Mouse (Mus musculus) heart, adult 11 months (tissue): ENCODE measurements at regions not wholly inside any gene's neighbourhood (a gene's known extent, or its start where the extent isn't known, plus 50 kb on each side); places are given as distances from the start of the nearest gene placed in this dataset.

Experiments
- DNase-seq: peaks from one replicate; pipeline ENCODE4 v3.0.0; 2022

- peak; percentile 53 for DNase-seq
These were observed 256.0 kb downstream of the Gm11361 start for GRCm38 (mm10) chr13:28513336-28513735.

DNA sequence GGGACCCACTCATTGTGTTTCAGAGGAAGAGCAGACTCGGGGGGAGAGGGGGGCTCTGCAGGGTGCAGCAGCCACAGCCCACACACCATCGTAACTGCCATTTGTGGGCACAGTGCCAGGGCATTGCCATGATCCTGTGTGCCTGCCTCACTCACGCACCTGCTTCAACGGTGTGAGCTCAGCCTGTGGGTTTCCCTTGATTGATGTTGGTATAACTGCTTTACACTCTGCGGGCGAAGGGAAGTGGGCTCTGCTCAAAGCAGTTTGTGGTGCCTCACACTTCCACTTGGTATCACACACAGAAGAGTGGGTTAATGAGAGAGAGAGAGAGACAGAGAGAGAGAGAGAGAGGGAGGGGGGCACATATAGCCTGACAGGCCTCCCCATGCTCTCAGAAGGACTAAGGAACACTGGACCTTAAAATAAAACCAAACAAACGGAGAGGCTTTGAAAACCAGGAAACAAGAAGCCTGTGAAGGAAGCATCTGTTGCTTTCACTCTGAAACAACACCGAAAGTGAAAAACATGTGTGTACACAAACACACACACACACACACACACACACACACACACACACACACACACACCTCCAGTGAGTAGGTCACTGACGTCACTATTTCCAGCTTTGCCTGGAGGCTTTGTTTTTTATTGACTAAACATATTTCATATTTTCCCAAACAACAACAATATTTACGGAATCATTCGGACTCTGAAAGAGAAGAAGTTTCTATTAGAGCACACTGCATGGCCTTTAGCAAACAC lies 255.4 kb downstream of the Gm11361 start:
- DNase-seq, result peak; percentile 90

- peak; percentile 87 for DNase-seq
These were observed 250.9 kb downstream of the Gm11361 start for GRCm38 (mm10) chr13:28508184-28508583.

- DNase-seq, result peak; percentile 83
These were observed 250.5 kb downstream of the Gm11361 start for GRCm38 (mm10) chr13:28507783-28508182.

DNA sequence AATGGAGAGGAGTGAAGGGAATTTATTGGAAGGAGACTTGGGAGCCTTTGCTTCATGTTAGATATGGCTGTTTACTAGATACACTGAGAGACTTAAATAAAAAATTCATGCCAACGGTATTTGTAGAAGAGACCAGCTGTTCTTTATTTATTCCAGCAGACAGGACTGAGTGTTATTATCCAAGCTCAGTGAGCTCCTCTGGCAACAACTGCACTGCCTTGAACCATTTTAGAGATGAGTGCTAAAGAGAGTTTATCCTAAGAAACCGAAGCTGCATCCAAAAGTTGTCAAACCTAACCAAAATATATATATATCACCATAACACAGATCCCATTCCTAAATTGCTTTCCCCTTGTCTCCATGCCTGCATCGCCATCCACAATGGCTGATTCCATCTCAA lies 247.0 kb downstream of the Gm11361 start:
- DNase-seq, result no peak

GRCm38 (mm10) chr13:28502171-28502570 lies 244.8 kb downstream of the Gm11361 start:
- peak; percentile 98 for DNase-seq

- no peak for DNase-seq
These were observed 243.4 kb downstream of the Gm11361 start for GRCm38 (mm10) chr13:28500697-28501096.

- DNase-seq, result peak; percentile 23
These were observed 240.2 kb downstream of the Gm11361 start for GRCm38 (mm10) chr13:28497483-28497882.

- no peak for DNase-seq
These were observed 234.7 kb downstream of the Gm11361 start for GRCm38 (mm10) chr13:28492015-28492414.

DNA sequence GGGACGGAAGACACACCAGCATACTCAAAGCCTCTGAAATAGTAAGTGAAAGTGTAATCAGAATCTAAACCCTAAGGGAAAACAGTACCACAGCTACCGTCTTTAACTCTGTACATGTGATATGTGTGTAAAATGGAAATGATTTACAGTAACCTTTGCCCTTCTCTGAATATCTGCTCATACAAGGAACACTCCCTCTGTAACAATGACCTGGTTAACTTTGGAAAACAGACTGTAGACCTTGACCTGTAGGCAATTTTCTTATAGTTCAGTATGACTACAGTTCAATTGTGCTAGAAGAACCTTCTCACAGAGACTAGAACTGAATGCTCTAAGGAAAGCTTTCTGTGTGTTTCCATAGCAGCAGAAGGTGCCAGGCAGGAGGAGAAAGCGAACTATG lies 226.4 kb downstream of the Gm11361 start:
- peak; percentile 52 for DNase-seq

DNA sequence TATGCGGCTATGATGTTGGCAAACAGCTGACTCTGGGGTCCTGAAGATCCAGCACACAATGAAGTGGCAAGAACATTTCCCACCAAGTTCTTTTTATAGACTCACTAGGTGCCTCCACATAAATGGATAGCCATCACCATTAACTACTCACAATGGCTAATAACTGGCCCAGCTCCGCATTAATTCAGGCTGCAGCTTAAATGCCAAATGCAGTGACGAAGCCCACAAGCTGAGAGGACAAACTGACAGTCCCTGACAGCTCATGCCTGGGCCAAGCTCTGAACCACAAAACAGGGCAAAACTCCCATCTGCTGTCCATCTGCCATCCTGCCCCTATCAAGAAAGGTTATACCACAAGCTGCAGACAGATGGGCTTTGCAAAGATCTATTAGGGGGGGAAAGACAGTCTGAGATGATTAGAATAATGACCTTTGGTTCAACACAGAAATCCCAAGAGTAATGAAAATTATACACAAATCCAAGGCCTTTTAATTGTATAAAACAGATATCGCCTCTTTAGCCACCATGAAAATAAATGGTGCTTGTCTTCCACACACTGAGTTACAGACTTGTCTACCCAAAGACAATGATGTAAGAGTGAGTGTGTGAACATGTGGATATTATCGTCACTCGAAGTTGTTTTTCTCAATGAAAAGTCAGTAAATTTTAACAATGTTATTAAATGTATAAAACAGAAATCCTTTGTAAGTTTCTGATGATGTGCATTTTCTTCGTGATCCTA lies 224.1 kb downstream of the Gm11361 start:
- DNase-seq, result peak; percentile 62

GRCm38 (mm10) chr13:28466151-28466550 lies 208.8 kb downstream of the Gm11361 start:
- peak; percentile 27 for DNase-seq

DNA sequence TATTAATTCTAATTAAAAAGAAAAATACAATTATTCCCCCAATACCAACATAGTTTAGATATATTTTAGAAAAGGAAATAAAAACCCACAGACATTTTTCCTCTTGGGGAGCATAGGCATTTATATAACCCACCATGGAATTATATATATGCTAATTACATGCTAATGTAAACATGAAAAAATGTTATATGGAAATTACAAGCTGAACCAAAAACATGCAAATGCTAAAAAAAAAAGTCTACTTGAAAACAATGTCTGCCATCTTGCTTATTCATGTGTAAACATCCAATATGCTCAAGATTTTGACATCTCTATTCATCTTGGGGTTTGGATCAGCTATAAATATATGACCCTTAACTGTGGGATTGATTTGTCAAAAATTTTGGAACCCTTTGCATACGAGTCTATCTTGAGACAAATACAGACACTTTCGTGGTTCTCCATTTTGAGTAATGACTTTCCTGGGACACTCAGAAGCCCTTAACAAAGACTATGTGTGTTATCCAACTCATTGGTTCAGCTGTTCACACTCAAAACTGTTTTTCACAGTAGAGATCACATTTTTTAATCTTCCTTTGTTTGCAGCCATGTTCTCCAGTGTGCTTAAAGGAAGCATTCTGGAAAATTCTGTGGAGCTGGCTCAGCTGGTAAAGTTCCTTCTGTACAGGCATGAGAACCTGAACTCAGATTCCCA lies 208.0 kb downstream of the Gm11361 start:
- DNase-seq, result no peak

- DNase-seq, result peak; percentile 67
These were observed 204.0 kb downstream of the Gm11361 start for GRCm38 (mm10) chr13:28461281-28461680.

DNA sequence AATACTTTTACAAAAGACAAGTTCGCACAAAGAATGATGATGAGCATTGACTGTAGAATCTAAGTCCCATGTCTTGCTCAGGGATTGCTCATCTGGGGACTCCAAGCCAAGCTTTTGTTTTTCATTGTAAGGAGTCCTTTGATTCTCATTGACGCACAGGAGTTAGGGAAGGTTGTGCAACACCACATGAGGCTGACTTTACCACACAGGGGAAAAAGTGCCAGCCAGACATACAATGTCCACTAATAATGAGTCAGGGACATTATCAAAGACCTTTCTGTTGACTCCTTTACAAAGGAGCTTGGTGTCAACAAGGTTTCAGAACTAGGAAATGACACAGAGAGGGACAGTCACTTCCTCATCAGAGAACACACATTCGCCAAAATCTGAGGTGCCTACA lies 200.1 kb downstream of the Gm11361 start:
- peak; percentile 65 for DNase-seq

- DNase-seq, result peak; percentile 3
These were observed 198.6 kb downstream of the Gm11361 start for GRCm38 (mm10) chr13:28455878-28456277.

DNA sequence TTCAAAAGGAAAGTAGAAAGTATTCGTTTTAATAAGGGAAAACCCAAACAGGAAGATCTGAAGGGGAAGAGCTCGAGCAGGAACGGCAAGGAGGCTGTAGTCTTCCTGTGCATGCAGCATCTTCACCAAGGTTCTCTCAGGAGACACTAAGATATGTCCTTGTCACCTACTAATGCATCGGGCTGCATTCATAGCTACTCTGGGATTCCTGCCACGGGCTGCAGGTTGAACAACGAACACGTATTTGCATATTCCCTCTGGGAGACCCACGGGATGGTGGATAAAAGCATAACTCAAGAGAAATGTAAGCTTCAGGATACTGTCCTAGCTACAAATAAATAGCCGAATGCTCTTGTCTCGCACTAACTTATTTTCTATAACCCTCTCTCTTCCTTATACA lies 197.7 kb downstream of the Gm11361 start:
- peak; percentile 52 for DNase-seq

DNA sequence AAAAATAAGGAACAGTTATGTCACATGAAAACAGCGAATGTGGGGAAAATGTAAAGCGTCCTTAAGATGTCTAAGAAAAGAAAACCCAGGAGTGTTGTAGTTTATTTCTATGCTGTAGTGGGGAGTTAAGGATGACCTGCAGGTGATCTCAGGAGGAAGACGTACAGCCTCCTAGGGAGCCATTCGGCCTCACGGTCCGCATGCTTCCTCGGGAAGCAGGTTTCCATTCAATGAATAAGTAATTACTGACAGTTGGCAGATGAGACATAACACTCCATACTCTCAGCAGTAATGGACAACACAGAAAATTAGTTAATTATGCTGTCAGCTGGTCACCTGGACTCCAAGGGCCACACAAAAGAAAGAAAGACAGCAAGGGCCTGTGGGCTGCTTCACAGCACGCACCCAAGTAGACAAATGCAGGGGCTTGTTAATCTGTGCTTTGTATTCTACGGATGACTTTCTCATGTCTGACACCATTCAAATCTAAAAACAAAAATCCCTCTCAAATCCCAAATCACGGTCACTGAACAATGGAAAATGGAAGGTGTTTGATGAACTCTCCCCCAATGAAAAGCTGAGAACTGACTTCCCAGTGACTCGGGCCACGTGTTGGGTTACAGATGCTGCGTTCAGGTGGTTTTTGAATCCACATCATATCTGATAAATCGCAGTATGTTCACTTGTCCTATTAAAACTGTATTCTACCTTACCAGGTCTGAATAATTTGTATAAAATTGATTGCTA lies 193.5 kb downstream of the Gm11361 start:
- peak; percentile 53 for DNase-seq

DNA sequence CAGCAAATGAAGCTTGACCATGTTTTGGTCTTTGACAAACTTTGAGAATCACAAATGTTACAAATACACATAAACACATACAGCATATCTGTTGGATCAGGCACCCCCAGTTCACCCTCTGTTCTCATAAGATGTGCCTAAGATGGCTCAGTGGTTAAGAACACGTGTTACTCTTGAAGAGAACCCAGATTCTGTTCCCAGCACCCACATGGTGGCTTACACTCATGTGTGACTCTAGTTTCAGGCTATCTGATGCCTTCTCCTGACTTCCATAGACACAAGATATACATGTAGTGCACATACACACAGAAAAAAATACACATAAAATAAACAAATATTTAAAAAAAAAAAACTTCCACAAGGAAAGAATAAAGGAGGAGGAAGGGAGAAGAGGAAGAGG lies 191.7 kb downstream of the Gm11361 start:
- DNase-seq, result peak; percentile 71

DNA sequence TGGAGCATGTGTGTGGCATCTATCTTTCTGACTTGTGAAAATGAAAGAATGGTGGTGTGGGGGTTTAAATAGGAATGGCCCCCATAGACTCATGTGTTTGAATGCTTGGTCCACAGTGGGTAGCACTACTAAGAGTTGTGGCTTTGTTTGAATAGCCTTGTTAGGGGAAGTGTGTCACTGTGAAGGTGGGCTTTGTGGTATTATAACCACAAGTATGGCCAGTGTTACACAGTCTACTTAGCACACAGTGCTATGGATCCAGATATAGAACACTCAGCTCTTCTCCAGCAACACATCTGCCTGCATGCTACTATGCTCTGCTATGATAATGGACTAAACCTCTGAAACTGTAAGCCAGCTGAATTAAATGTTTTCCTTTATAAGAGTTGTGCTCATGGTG lies 184.9 kb downstream of the Gm11361 start:
- DNase-seq, result peak; percentile 22

DNA sequence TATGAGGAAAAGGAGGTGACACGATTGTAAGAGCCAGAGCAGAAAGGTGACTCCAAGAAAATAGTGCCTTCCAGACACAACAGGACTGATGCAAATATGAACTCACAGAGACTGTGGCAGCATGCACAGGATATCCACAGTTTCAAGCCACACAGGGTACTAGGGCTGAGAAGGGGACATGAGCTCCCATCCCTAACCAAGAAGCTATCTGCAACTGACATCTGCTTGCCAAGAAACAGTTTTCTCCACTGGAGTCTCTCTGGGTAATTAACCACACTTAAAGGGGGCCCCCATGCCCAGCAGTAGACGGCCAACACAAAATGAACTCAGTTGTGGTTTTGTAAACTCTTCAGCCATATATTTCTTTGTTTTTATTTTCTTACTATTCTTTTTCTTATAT lies 176.1 kb downstream of the Gm11361 start:
- DNase-seq, result no peak

- DNase-seq, result peak; percentile 30
These were observed 174.7 kb downstream of the Gm11361 start for GRCm38 (mm10) chr13:28432017-28432416.

GRCm38 (mm10) chr13:28426085-28426484 lies 168.8 kb downstream of the Gm11361 start:
- DNase-seq, result peak; percentile 7
